Mouse (Mus musculus): Measurements from ENCODE around the gene Zbtb38. TPM values are rescaled to one million over a fixed set of nuclear protein-coding genes. Genes with fewer than 3 reads are reported as not detected.

Zbtb38 gene
- polyA plus RNA-seq (2016; fragmentation: Nextera tagmentation; extraction: Ambion mirVana), result 31.3 and 32.1 TPM in 2 replicates

GRCm38 (mm10) chr9:96752603-96753114, at the start of gene Zbtb38:
Zbtb38 (minus strand) TSS chr9:96752831.
- Histone ChIP-seq H3K36me3 (peaks cover 25% of the 10 kb centered on the region), H3K27ac (ENCODE audit: poor library complexity, severe bottlenecking) (peak within 1 kb of the TSS; percentile 86), H3K4me2 (peak within 1 kb of the TSS; percentile 51), H3K27me3 (replicated peaks) (no peaks in the 10 kb centered on the region), H3K9ac (0 out of 2 replicates have a peak within 1 kb of the TSS, but pooled peaks have one; percentile 43), H3K4me3 (0 out of 2 replicates have a peak within 1 kb of the TSS, but pooled peaks have one; percentile 6), H3K9me3 (replicated peaks) (peaks cover 6% of the 10 kb centered on the region; the same call in 1 of the 2 replicates), H3K4me1 (replicated peaks) (peaks cover 30% of the 10 kb centered on the region)
- 27% methylated on average over 15 of the region's 15 CpGs for WGBS
- ATAC-seq (ENCODE audit: insufficient number of reproducible peaks, low FRiP score), result peak; percentile 87

- no peaks in the 10 kb centered on the region for H3K9me3 ChIP-seq (replicated peaks)
- no peak for ATAC-seq (ENCODE audit: insufficient number of reproducible peaks, low FRiP score)
- WGBS, result 29% methylated on average over 5 of the region's 5 CpGs
Measured at GRCm38 (mm10) chr9:96800131-96800825, 47.6 kb upstream of the Zbtb38 start.

GRCm38 (mm10) chr9:96797311-96797710, 44.7 kb upstream of the Zbtb38 start:
- no peak for ATAC-seq (ENCODE audit: insufficient number of reproducible peaks, low FRiP score)
- no peaks in the 10 kb centered on the region for H3K36me3 ChIP-seq
- H3K9ac ChIP-seq, result no peak overlapping the region
- no peaks in the 10 kb centered on the region for H3K27me3 ChIP-seq (replicated peaks)
- H3K4me1 ChIP-seq (replicated peaks), result peaks cover 8% of the 10 kb centered on the region
- H3K9me3 ChIP-seq (replicated peaks), result no peaks in the 10 kb centered on the region
- 87% methylated on average over 3 of the region's 3 CpGs for WGBS
- no peak overlapping the region for H3K4me3 ChIP-seq
- H3K27ac ChIP-seq (ENCODE audit: poor library complexity, severe bottlenecking), result no peak overlapping the region
- H3K4me2 ChIP-seq, result no peak overlapping the region

More at GRCm38 (mm10) chr9:96800131-96800825, 47.6 kb upstream of the Zbtb38 start:
- Histone ChIP-seq H3K4me3 (no peak overlapping the region), H3K36me3 (no peaks in the 10 kb centered on the region), H3K27ac (ENCODE audit: poor library complexity, severe bottlenecking) (no peak overlapping the region), H3K9ac (no peak overlapping the region), H3K4me2 (no peak overlapping the region), H3K4me1 (replicated peaks) (peaks cover 3% of the 10 kb centered on the region; the same call in 1 of the 2 replicates), H3K27me3 (replicated peaks) (no peaks in the 10 kb centered on the region)

GRCm38 (mm10) chr9:96795399-96795928, 42.8 kb upstream of the Zbtb38 start:
- 7% methylated on average over 10 of the region's 10 CpGs for WGBS
- Histone ChIP-seq H3K4me1 (replicated peaks) (peaks cover 8% of the 10 kb centered on the region), H3K4me3 (peak overlapping the region; percentile 49), H3K9me3 (replicated peaks) (no peaks in the 10 kb centered on the region), H3K36me3 (no peaks in the 10 kb centered on the region), H3K9ac (peak overlapping the region; percentile 70), H3K27ac (ENCODE audit: poor library complexity, severe bottlenecking) (peak overlapping the region; percentile 58), H3K27me3 (replicated peaks) (no peaks in the 10 kb centered on the region), H3K4me2 (peak overlapping the region; percentile 79)
- 0 out of 2 replicates have a peak, but pooled peaks have one; percentile 46 for ATAC-seq (ENCODE audit: insufficient number of reproducible peaks, low FRiP score)

- H3K27me3 ChIP-seq (replicated peaks), result no peaks in the 10 kb centered on the region
- no peak overlapping the region for H3K4me3 ChIP-seq
- peaks cover 8% of the 10 kb centered on the region for H3K4me1 ChIP-seq (replicated peaks)
- H3K9ac ChIP-seq, result no peak overlapping the region
- no peak for ATAC-seq (ENCODE audit: insufficient number of reproducible peaks, low FRiP score)
- H3K9me3 ChIP-seq (replicated peaks), result no peaks in the 10 kb centered on the region
- no peak overlapping the region for H3K4me2 ChIP-seq
- 81% methylated on average over 2 of the region's 2 CpGs for WGBS
- no peak overlapping the region for H3K27ac ChIP-seq (ENCODE audit: poor library complexity, severe bottlenecking)
- H3K36me3 ChIP-seq, result no peaks in the 10 kb centered on the region
Measured at GRCm38 (mm10) chr9:96794601-96795000, 42.0 kb upstream of the Zbtb38 start.

- no peaks in the 10 kb centered on the region for H3K9me3 ChIP-seq (replicated peaks)
- no peak overlapping the region for H3K27ac ChIP-seq (ENCODE audit: poor library complexity, severe bottlenecking)
- no peak overlapping the region for H3K4me3 ChIP-seq
- no peak overlapping the region for H3K4me2 ChIP-seq
- 80% methylated on average over 2 of the region's 2 CpGs for WGBS
- H3K9ac ChIP-seq, result no peak overlapping the region
- no peak for ATAC-seq (ENCODE audit: insufficient number of reproducible peaks, low FRiP score)
- H3K36me3 ChIP-seq, result no peaks in the 10 kb centered on the region
- H3K4me1 ChIP-seq (replicated peaks), result peaks cover 8% of the 10 kb centered on the region
- H3K27me3 ChIP-seq (replicated peaks), result no peaks in the 10 kb centered on the region
Measured at GRCm38 (mm10) chr9:96792543-96792942, 39.9 kb upstream of the Zbtb38 start.

GRCm38 (mm10) chr9:96790389-96791007, 37.9 kb upstream of the Zbtb38 start:
- H3K27ac ChIP-seq (ENCODE audit: poor library complexity, severe bottlenecking), result no peak overlapping the region
- H3K4me3 ChIP-seq, result no peak overlapping the region
- no peaks in the 10 kb centered on the region for H3K9me3 ChIP-seq (replicated peaks)
- H3K27me3 ChIP-seq (replicated peaks), result no peaks in the 10 kb centered on the region
- H3K4me1 ChIP-seq (replicated peaks), result peaks cover 6% of the 10 kb centered on the region
- no peak overlapping the region for H3K9ac ChIP-seq
- 40% methylated on average over 4 of the region's 4 CpGs for WGBS
- H3K36me3 ChIP-seq, result no peaks in the 10 kb centered on the region
- H3K4me2 ChIP-seq, result no peak overlapping the region
- no peak for ATAC-seq (ENCODE audit: insufficient number of reproducible peaks, low FRiP score)

- Histone ChIP-seq H3K9ac (no peak overlapping the region), H3K4me3 (no peak overlapping the region), H3K4me1 (replicated peaks) (peaks cover 5% of the 10 kb centered on the region), H3K27me3 (replicated peaks) (no peaks in the 10 kb centered on the region), H3K4me2 (no peak overlapping the region), H3K36me3 (no peaks in the 10 kb centered on the region), H3K27ac (ENCODE audit: poor library complexity, severe bottlenecking) (no peak overlapping the region), H3K9me3 (replicated peaks) (no peaks in the 10 kb centered on the region)
- ATAC-seq (ENCODE audit: insufficient number of reproducible peaks, low FRiP score), result no peak
- 68% methylated on average over 3 of the region's 3 CpGs for WGBS
Measured at GRCm38 (mm10) chr9:96789906-96790305, 37.3 kb upstream of the Zbtb38 start.

- no peak overlapping the region for H3K4me2 ChIP-seq
- peaks cover 19% of the 10 kb centered on the region for H3K4me1 ChIP-seq (replicated peaks)
- H3K9ac ChIP-seq, result no peak overlapping the region
- WGBS, result 82% methylated on average over 10 of the region's 10 CpGs
- no peak for ATAC-seq (ENCODE audit: insufficient number of reproducible peaks, low FRiP score)
- no peaks in the 10 kb centered on the region for H3K27me3 ChIP-seq (replicated peaks)
- H3K4me3 ChIP-seq, result no peak overlapping the region
- no peaks in the 10 kb centered on the region for H3K9me3 ChIP-seq (replicated peaks)
- H3K27ac ChIP-seq (ENCODE audit: poor library complexity, severe bottlenecking), result no peak overlapping the region
- no peaks in the 10 kb centered on the region for H3K36me3 ChIP-seq
Measured at GRCm38 (mm10) chr9:96787797-96788196, 35.2 kb upstream of the Zbtb38 start.

- Histone ChIP-seq H3K4me2 (no peak overlapping the region), H3K4me3 (no peak overlapping the region), H3K9me3 (replicated peaks) (no peaks in the 10 kb centered on the region), H3K36me3 (no peaks in the 10 kb centered on the region), H3K27ac (ENCODE audit: poor library complexity, severe bottlenecking) (no peak overlapping the region), H3K27me3 (replicated peaks) (no peaks in the 10 kb centered on the region), H3K9ac (no peak overlapping the region), H3K4me1 (replicated peaks) (peaks cover 24% of the 10 kb centered on the region)
- ATAC-seq (ENCODE audit: insufficient number of reproducible peaks, low FRiP score), result no peak
- WGBS, result 51% methylated on average over 9 of the region's 9 CpGs
Measured at GRCm38 (mm10) chr9:96785871-96786342, 33.3 kb upstream of the Zbtb38 start.

GRCm38 (mm10) chr9:96785187-96785586, 32.6 kb upstream of the Zbtb38 start:
- H3K9me3 ChIP-seq (replicated peaks), result no peaks in the 10 kb centered on the region
- H3K4me3 ChIP-seq, result no peak overlapping the region
- ATAC-seq (ENCODE audit: insufficient number of reproducible peaks, low FRiP score), result no peak
- H3K9ac ChIP-seq, result no peak overlapping the region
- no peaks in the 10 kb centered on the region for H3K36me3 ChIP-seq
- H3K27ac ChIP-seq (ENCODE audit: poor library complexity, severe bottlenecking), result no peak overlapping the region
- H3K4me1 ChIP-seq (replicated peaks), result peaks cover 24% of the 10 kb centered on the region
- H3K27me3 ChIP-seq (replicated peaks), result no peaks in the 10 kb centered on the region
- H3K4me2 ChIP-seq, result no peak overlapping the region
- 65% methylated on average over 3 of the region's 3 CpGs for WGBS
